Mouse (Mus musculus): Measurements from ENCODE around the gene Cdh6. TPM values are rescaled to one million over a fixed set of nuclear protein-coding genes. Genes with fewer than 3 reads are reported as not detected.

The Cdh6 gene
- polyA plus RNA-seq, 1 experiment from 2014 or later, result 2.1 TPM

DNA sequence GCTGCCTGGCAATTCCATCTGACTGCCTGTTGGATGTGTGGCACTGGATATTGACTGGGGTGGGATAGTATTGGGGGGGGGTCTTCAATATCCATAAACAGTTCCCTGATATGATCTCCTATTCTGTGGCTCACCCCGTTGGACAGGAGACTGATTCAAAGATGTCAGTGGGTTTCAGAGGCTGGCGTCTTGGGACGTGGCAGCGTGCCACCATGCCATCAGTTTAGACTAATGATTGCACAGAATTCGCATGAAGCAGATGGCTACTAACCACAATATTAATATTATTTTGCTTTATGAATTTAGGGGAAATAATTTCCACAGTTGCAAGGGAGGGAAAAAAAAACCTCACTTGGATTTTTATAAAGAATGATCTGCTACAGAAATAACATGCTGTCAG is 10.2 kb upstream of the Cdh6 start:
- no peak overlapping the region for H3K9ac ChIP-seq (ENCODE audit: low read length)
- H3K27me3 ChIP-seq (ENCODE audit: control insufficient read depth, insufficient read depth, low read length), result no peaks in the 10 kb centered on the region
- no peak overlapping the region for H3K4me2 ChIP-seq (replicated peaks; ENCODE audit: low read depth)
- no peaks in the 10 kb centered on the region for H3K36me3 ChIP-seq (ENCODE audit: control insufficient read depth, insufficient read depth, low read length)
- H3K9me3 ChIP-seq (ENCODE audit: control insufficient read depth, low read length), result no peaks in the 10 kb centered on the region
- no peak for ATAC-seq (ENCODE audit: low FRiP score, low TSS enrichment)
- no peaks in the 10 kb centered on the region for H3K4me1 ChIP-seq (replicated peaks; ENCODE audit: control insufficient read depth, insufficient read depth)
- no peak for DNase-seq (ENCODE audit: low spot score)
- no peak overlapping the region for H3K27ac ChIP-seq (replicated peaks)
- H3K4me3 ChIP-seq (ENCODE audit: low read depth, low read length), result no peak overlapping the region
- TF ChIP-seq CTCF (IDR thresholded peaks at IDR 0.05; ENCODE audit: low read depth) (no peak), EP300 (optimal IDR thresholded peaks at IDR 0.05) (no peak)
- WGBS, result 71% methylated on average over 5 of the region's 5 CpGs

DNA sequence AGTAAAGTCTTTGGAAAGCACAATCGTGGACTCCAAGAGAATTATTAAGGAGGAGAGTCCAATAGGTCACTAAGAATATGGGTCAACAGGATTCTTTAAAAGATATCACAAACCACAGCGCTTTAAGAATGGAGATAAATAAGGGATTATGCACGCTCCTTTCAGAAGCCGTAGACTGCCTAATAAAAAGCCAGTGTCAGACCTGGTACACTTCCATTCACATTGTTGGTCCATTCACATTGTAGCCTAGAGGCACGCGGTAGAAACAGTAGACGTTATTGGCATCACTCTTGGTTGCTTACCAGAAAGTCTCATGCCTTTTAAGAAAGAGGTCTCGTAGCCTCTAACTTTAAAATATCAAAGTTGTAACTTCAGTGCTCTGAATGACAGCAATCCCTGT is 8.0 kb upstream of the Cdh6 start:
- TF ChIP-seq CTCF (IDR thresholded peaks at IDR 0.05; ENCODE audit: low read depth), result no peak
- TF ChIP-seq EP300 (optimal IDR thresholded peaks at IDR 0.05), result no peak
- H3K9me3 ChIP-seq (ENCODE audit: control insufficient read depth, low read length), result no peaks in the 10 kb centered on the region
- H3K36me3 ChIP-seq (ENCODE audit: control insufficient read depth, insufficient read depth, low read length), result no peaks in the 10 kb centered on the region
- 87% methylated on average over 8 of the region's 8 CpGs for WGBS
- no peaks in the 10 kb centered on the region for H3K4me1 ChIP-seq (replicated peaks; ENCODE audit: control insufficient read depth, insufficient read depth)
- ATAC-seq (ENCODE audit: low FRiP score, low TSS enrichment) (no peak), DNase-seq (ENCODE audit: low spot score) (no peak)
- no peak overlapping the region for H3K4me2 ChIP-seq (replicated peaks; ENCODE audit: low read depth)
- H3K27me3 ChIP-seq (ENCODE audit: control insufficient read depth, insufficient read depth, low read length), result no peaks in the 10 kb centered on the region
- no peak overlapping the region for H3K9ac ChIP-seq (ENCODE audit: low read length)
- no peak overlapping the region for H3K27ac ChIP-seq (replicated peaks)
- no peak overlapping the region for H3K4me3 ChIP-seq (ENCODE audit: low read depth, low read length)

DNA sequence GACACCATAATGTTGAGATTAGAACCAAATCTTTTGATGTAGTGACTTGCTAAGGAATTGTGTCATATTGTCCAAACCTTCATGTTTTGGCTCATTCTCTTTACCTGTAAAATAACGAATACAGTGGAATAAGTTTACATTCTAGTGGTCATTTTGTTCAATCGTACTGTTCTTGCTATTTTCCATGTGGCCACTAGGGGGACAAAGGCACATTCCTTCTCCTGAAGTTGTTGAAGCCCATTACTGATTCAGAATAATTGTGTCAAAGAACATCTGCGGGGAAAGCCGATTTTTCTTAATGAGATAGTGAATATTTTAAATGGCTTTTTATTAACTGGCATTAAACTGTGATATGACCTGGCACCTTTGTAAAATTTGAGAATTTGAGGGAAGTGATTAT is 7.5 kb upstream of the Cdh6 start:
- ATAC-seq (ENCODE audit: low FRiP score, low TSS enrichment), result no peak
- H3K9ac ChIP-seq (ENCODE audit: low read length), result no peak overlapping the region
- H3K4me2 ChIP-seq (replicated peaks; ENCODE audit: low read depth), result no peak overlapping the region
- WGBS, result 27% methylated on average over 4 of the region's 4 CpGs
- no peak for DNase-seq (ENCODE audit: low spot score)
- H3K36me3 ChIP-seq (ENCODE audit: control insufficient read depth, insufficient read depth, low read length), result no peaks in the 10 kb centered on the region
- H3K9me3 ChIP-seq (ENCODE audit: control insufficient read depth, low read length), result no peaks in the 10 kb centered on the region
- no peaks in the 10 kb centered on the region for H3K27me3 ChIP-seq (ENCODE audit: control insufficient read depth, insufficient read depth, low read length)
- no peak overlapping the region for H3K27ac ChIP-seq (replicated peaks)
- H3K4me1 ChIP-seq (replicated peaks; ENCODE audit: control insufficient read depth, insufficient read depth), result no peaks in the 10 kb centered on the region
- H3K4me3 ChIP-seq (ENCODE audit: low read depth, low read length), result no peak overlapping the region
- TF ChIP-seq CTCF (IDR thresholded peaks at IDR 0.05; ENCODE audit: low read depth) (peak; percentile 93), EP300 (optimal IDR thresholded peaks at IDR 0.05) (no peak)

DNA sequence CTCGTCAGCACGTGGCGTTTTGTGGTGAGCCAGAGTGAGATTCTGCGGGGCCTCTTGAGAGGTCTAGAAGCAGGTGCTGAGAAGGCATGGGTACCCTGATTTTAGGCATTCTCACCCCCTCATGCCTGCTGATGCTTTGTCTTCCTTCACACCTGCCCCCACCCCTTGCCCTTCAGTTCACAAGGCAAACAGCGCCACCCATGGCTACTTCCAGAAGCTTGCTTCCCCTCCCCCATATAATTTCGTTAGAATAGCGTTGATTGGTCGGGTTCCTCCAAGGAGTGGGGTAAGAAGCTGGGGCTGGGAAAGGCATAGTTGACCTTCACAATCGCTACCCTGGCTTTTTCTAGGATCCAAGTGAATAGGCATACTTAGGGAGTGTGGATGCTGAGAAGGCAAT is 2.5 kb upstream of the Cdh6 start:
- Histone ChIP-seq H3K9me3 (ENCODE audit: control insufficient read depth, low read length) (no peaks in the 10 kb centered on the region), H3K27me3 (ENCODE audit: control insufficient read depth, insufficient read depth, low read length) (no peaks in the 10 kb centered on the region; the same call in 1 of the 2 replicates), H3K4me3 (ENCODE audit: low read depth, low read length) (no peak overlapping the region), H3K4me1 (replicated peaks; ENCODE audit: control insufficient read depth, insufficient read depth) (no peaks in the 10 kb centered on the region; the same call in 1 of the 2 replicates), H3K4me2 (replicated peaks; ENCODE audit: low read depth) (no peak overlapping the region), H3K9ac (ENCODE audit: low read length) (no peak overlapping the region), H3K36me3 (ENCODE audit: control insufficient read depth, insufficient read depth, low read length) (no peaks in the 10 kb centered on the region), H3K27ac (replicated peaks) (no peak overlapping the region)
- TF ChIP-seq CTCF (IDR thresholded peaks at IDR 0.05; ENCODE audit: low read depth) (peak; percentile 37), EP300 (optimal IDR thresholded peaks at IDR 0.05) (no peak)
- WGBS, result 26% methylated on average over 9 of the region's 9 CpGs
- DNase-seq (ENCODE audit: low spot score) (no peak), ATAC-seq (ENCODE audit: low FRiP score, low TSS enrichment) (no peak)

DNA sequence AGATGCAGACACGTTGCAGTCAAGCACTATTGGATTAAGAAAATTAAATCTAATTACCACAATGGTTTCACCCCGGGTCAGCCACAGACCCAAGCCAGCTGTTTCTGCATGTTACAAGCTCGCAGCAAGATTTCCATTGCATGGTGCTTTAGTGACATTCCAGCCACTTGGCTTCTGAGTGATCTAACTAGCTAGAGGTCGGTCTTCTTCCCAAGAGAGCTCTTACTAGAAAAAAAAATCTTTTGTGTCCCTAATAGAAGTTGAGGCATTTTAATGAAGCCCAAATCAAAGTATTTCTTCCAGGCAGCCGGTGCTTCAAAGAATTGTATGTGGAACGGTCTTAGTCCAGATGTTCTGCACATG is 1.1 kb upstream of the Cdh6 start:
- no peak for DNase-seq (ENCODE audit: low spot score)

DNA sequence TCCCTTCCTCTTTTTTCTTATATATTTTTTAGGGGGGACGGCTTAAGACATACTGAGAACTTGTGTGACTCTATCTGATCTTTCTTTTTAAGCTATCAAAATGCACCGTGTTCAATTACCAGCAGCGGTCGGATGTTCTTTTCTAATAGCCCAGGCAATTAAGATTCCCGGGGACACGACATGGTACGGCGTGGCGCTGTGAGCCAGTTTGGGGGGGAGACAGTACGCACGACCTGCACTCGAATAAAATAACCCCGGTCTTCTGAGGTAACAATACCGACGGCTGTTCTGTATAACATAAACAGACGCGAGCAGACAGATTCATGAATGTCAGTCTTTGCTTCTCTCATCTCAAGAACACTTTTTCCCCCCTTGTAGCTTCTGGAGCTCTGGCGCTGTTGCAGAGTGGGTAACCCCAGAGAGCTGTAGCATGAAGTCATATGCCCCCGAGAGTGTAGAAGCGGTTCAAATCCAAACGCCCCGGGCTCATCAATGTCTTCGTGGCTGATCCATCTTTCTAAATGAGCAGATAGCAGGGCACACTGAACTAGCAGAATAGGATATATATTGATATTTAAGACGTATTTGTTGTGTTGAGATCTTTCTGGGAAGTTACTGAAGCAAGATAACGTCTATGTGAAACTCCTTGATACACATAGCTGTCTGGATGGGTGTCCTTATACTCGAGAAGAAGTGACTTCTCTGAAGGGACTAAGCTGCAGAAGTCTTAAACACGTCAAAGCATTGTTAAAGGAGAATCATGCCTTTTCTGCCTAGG is 554 bp upstream of the Cdh6 start:
- no peak for DNase-seq (ENCODE audit: low spot score)
- Histone ChIP-seq H3K36me3 (ENCODE audit: control insufficient read depth, insufficient read depth, low read length) (no peaks in the 10 kb centered on the region), H3K4me2 (replicated peaks; ENCODE audit: low read depth) (peak overlapping the region; percentile 81), H3K9me3 (ENCODE audit: control insufficient read depth, low read length) (no peaks in the 10 kb centered on the region), H3K27me3 (ENCODE audit: control insufficient read depth, insufficient read depth, low read length) (no peaks in the 10 kb centered on the region; the same call in 1 of the 2 replicates), H3K27ac (replicated peaks) (no peak overlapping the region), H3K9ac (ENCODE audit: low read length) (no peak overlapping the region), H3K4me3 (ENCODE audit: low read depth, low read length) (peak overlapping the region; percentile 52), H3K4me1 (replicated peaks; ENCODE audit: control insufficient read depth, insufficient read depth) (no peaks in the 10 kb centered on the region; the same call in 1 of the 2 replicates)
- WGBS, result 2% methylated on average over 27 of the region's 27 CpGs
- TF ChIP-seq EP300 (optimal IDR thresholded peaks at IDR 0.05) (no peak), CTCF (IDR thresholded peaks at IDR 0.05; ENCODE audit: low read depth) (no peak)
- no peak for ATAC-seq (ENCODE audit: low FRiP score, low TSS enrichment)

More for the DNA sequence above, 1.1 kb upstream of the Cdh6 start:
- Histone ChIP-seq H3K4me1 (replicated peaks; ENCODE audit: control insufficient read depth, insufficient read depth) (no peaks in the 10 kb centered on the region; the same call in 1 of the 2 replicates), H3K36me3 (ENCODE audit: control insufficient read depth, insufficient read depth, low read length) (no peaks in the 10 kb centered on the region), H3K27me3 (ENCODE audit: control insufficient read depth, insufficient read depth, low read length) (no peaks in the 10 kb centered on the region; the same call in 1 of the 2 replicates), H3K4me2 (replicated peaks; ENCODE audit: low read depth) (peak overlapping the region; percentile 81; the same call in 1 of the 2 replicates), H3K4me3 (ENCODE audit: low read depth, low read length) (no peak overlapping the region), H3K9ac (ENCODE audit: low read length) (no peak overlapping the region), H3K9me3 (ENCODE audit: control insufficient read depth, low read length) (no peaks in the 10 kb centered on the region), H3K27ac (replicated peaks) (no peak overlapping the region)
- 27% methylated on average over 6 of the region's 6 CpGs for WGBS
- TF ChIP-seq EP300 (optimal IDR thresholded peaks at IDR 0.05) (no peak), CTCF (IDR thresholded peaks at IDR 0.05; ENCODE audit: low read depth) (no peak)
- ATAC-seq (ENCODE audit: low FRiP score, low TSS enrichment), result no peak

Measured in stomach, postnatal 0 days (tissue).